In the genomic region with DNA sequence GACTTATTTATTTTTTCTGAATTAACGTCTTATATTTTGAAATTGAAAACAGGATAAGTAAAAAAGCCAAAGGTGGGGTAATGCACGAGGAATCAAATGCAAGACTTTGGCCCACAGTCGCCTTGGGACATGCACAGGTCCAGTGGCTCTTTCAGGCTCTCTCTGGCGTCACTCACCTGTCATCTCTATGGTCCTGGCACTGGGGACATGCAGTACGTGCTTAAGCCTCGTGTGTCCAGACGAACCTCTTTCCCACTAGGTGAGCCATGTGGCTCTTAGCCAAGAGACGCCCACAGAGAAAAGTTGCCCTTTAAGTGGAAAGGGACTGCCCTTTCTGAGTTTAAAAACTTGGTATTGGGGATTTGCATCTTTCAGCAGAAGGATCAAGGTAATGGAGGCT, we compare ENCODE assay signal across 34 mouse cellular contexts. TPM values are rescaled to one million over a fixed set of nuclear protein-coding genes. Genes with fewer than 3 reads are reported as not detected.
"Had no signal": no experiment of that assay in that cellular context is flagged by ENCODE, and none has a peak within 500 bp of the region (broad histone marks: within the 10 kb centered on the region; RNA-seq: fewer than 3 reads in every experiment).

No protein-coding gene starts in this region.

- H3K4me2 ChIP-seq: heart, embryonic 12.5 days; hindbrain, embryonic 12.5 days; hindbrain, embryonic 14.5 days; intestine, embryonic 15.5 days; limb, embryonic 12.5 days; liver, embryonic 13.5 days; liver, embryonic 15.5 days had no signal

- H3K36me3 ChIP-seq: heart, embryonic 12.5 days; hindbrain, embryonic 10.5 days; hindbrain, embryonic 12.5 days; intestine, embryonic 15.5 days; limb, embryonic 10.5 days; limb, embryonic 12.5 days; liver, embryonic 13.5 days; liver, embryonic 15.5 days had no signal

- H3K4me1 ChIP-seq: heart, embryonic 12.5 days; hindbrain, embryonic 12.5 days; liver, embryonic 15.5 days had no signal

- H3K27me3 ChIP-seq: intestine, embryonic 15.5 days; liver, embryonic 15.5 days had no signal

- H3K4me3 ChIP-seq: heart, adult 2 months; heart, embryonic 12.5 days; hindbrain, embryonic 10.5 days; hindbrain, embryonic 12.5 days; intestine, embryonic 15.5 days; layer of hippocampus, adult 2 months; left cerebral cortex, adult 2 months; limb, embryonic 10.5 days; limb, embryonic 12.5 days; liver, embryonic 13.5 days; liver, embryonic 15.5 days had no signal

- ATAC-seq: hindbrain, embryonic 16.5 days; inflammation-experienced regulatory T-cells, adult 6 months; intestine, embryonic 15.5 days; intestine, postnatal 0 days had no signal

- H3K27ac ChIP-seq: heart, adult 2 months; hindbrain, embryonic 10.5 days; hindbrain, embryonic 12.5 days; hindbrain, embryonic 14.5 days; intestine, embryonic 15.5 days; layer of hippocampus, adult 2 months; left cerebral cortex, adult 2 months; limb, embryonic 10.5 days; limb, embryonic 12.5 days; liver, embryonic 13.5 days; liver, embryonic 15.5 days had no signal

- H3K9me3 ChIP-seq: heart, embryonic 12.5 days; hindbrain, embryonic 10.5 days; hindbrain, embryonic 12.5 days; intestine, embryonic 15.5 days; limb, embryonic 10.5 days; limb, embryonic 12.5 days; liver, embryonic 13.5 days; liver, embryonic 15.5 days had no signal

- DNase-seq: gastrocnemius, postnatal 14 days; gastrocnemius, postnatal 36 days; heart, postnatal 10 days; heart, postnatal 4 days; kidney, adult 18-20 months; kidney, adult 8-10 months; kidney, postnatal 10 days; kidney, postnatal 25 days; kidney, postnatal 4 days; liver, embryonic 13.5 days had no signal

- H3K9ac ChIP-seq: heart, embryonic 12.5 days; hindbrain, embryonic 12.5 days; hindbrain, embryonic 14.5 days; intestine, embryonic 15.5 days; limb, embryonic 12.5 days; liver, embryonic 13.5 days; liver, embryonic 15.5 days had no signal

RNA-seq across cellular contexts. Expression of a gene that starts 7.5 kb away (rescaled TPM):
- total RNA-seq: gastrocnemius, postnatal 14 days; gastrocnemius, postnatal 36 days; granulocyte monocyte progenitor cell, adult 5-6 weeks; layer of hippocampus, adult 2 months; layer of hippocampus, postnatal 10 days; layer of hippocampus, postnatal 25 days; left cerebral cortex, postnatal 14 days; left cerebral cortex, postnatal 36 days had no signal
- polyA plus RNA-seq: heart, embryonic 12.5 days; heart, embryonic 14.5 days; hindbrain, embryonic 12.5 days; hindbrain, embryonic 14.5 days had no signal

RNA-seq across cellular contexts. Expression of a gene that starts 34.5 kb away (rescaled TPM):
- total RNA-seq: gastrocnemius, adult 8-10 months had no signal

RNA-seq across cellular contexts. Expression of a gene that starts 35.7 kb away (rescaled TPM):
- total RNA-seq: granulocyte monocyte progenitor cell, adult 5-6 weeks had no signal
- polyA plus RNA-seq: inflammation-experienced regulatory T-cells, adult 6 months had no signal

RNA-seq across cellular contexts. Expression of a gene that starts 43.2 kb away (rescaled TPM):
- total RNA-seq: gastrocnemius, adult 8-10 months; gastrocnemius, postnatal 14 days; gastrocnemius, postnatal 36 days; granulocyte monocyte progenitor cell, adult 5-6 weeks; heart, adult 2 months; heart, postnatal 10 days; heart, postnatal 25 days; heart, postnatal 4 days had no signal
- polyA plus RNA-seq: heart, adult 2 months; heart, embryonic 12.5 days; heart, embryonic 14.5 days; heart, embryonic 16.5 days; hindbrain, embryonic 10.5 days; inflammation-experienced regulatory T-cells, adult 6 months; kidney, embryonic 14.5 days; limb, embryonic 10.5 days; limb, embryonic 12.5 days had no signal
